Mouse (Mus musculus) midbrain, embryonic 16.5 days (tissue): ENCODE data around the gene 2310057J18Rik. TPM values are rescaled to one million over a fixed set of nuclear protein-coding genes. Genes with fewer than 3 reads are reported as not detected.

Experiments
- polyA plus RNA-seq: library from polyadenylated mRNA; unstranded; fragments of >200 nt; fragmentation: Nextera tagmentation; extraction: Ambion mirVana; gene quantifications from 2 replicates; pipeline ENCODE4 v1.2.1, GENCODE M21; 2015

Gene 2310057J18Rik
- polyA plus RNA-seq, 1 experiment from 2014 or later, result not detected

Other genes starting within 250 kb of the 2310057J18Rik start
- gene Soga3, start 157.5 kb upstream of the 2310057J18Rik start, polyA plus RNA-seq, result 124 and 138 TPM in 2 replicates
- 10.6 and 15.6 TPM in 2 replicates for gene Gm49353, start 212.7 kb upstream of the 2310057J18Rik start, polyA plus RNA-seq
- 35.1 and 39.6 TPM in 2 replicates for gene 9330159F19Rik, start 225.3 kb upstream of the 2310057J18Rik start, polyA plus RNA-seq